Mouse (Mus musculus) E14TG2a.4 (cell line): ENCODE data around the gene Dpf2.

Source experiments
- H3K27me3 ChIP-seq: 2 replicates; pipeline ENCODE4 v1.6.1; 2014; ENCODE audit warnings: low read length, control low read depth; ENCODE audit not compliant: insufficient read depth
- H3K36me3 ChIP-seq: 2 replicates; pipeline ENCODE4 v1.6.1; 2014; ENCODE audit warnings: low read length, control low read depth; ENCODE audit not compliant: insufficient read depth
- H3K4me1 ChIP-seq: replicated peaks from 2 replicates; pipeline ENCODE4 v1.6.1; 2014; ENCODE audit warnings: low read depth, low read length, control low read depth
- H3K4me3 ChIP-seq: replicated peaks from 2 replicates; pipeline ENCODE4 v1.5.1; 2014; ENCODE audit warnings: mild to moderate bottlenecking, low read length
- H3K9me3 ChIP-seq: 2 replicates; pipeline ENCODE4 v1.6.1; 2014; ENCODE audit warnings: low read length, control low read depth
- CTCF ChIP-seq: conservative IDR thresholded peaks from 2 replicates; pipeline ENCODE4 v1.5.1; 2014; ENCODE audit warnings: low read length
- NANOG ChIP-seq: IDR thresholded peaks from 2 replicates; pipeline ENCODE4 v1.6.1; 2014; ENCODE audit warnings: borderline replicate concordance, low read length, mixed read lengths
- POU5F1 ChIP-seq: IDR thresholded peaks from 2 replicates; pipeline ENCODE4 v1.6.1; 2014; ENCODE audit warnings: low read length, borderline replicate concordance

Dpf2 gene

GRCm38 (mm10) chr19:5952071-5952691 lies 39.4 kb upstream of the Dpf2 start:
- peaks cover 100% of the 10 kb centered on the region for H3K36me3 ChIP-seq
- TF ChIP-seq NANOG (no peak), POU5F1 (no peak), CTCF (no peak)
- peaks cover 61% of the 10 kb centered on the region for H3K4me1 ChIP-seq
- H3K27me3 ChIP-seq = no peaks in the 10 kb centered on the region
- no peak overlapping the region for H3K4me3 ChIP-seq
- H3K9me3 ChIP-seq = no peaks in the 10 kb centered on the region

- Histone ChIP-seq H3K4me1 (peaks cover 58% of the 10 kb centered on the region), H3K27me3 (no peaks in the 10 kb centered on the region), H3K4me3 (no peak overlapping the region), H3K9me3 (no peaks in the 10 kb centered on the region), H3K36me3 (peaks cover 99% of the 10 kb centered on the region)
- no peak for TF ChIP-seq NANOG
- no peak for TF ChIP-seq CTCF
- no peak for TF ChIP-seq POU5F1
These were observed 38.8 kb upstream of the Dpf2 start for GRCm38 (mm10) chr19:5951631-5952030.

GRCm38 (mm10) chr19:5950218-5950617 lies 37.4 kb upstream of the Dpf2 start:
- TF ChIP-seq CTCF = no peak
- TF ChIP-seq NANOG = no peak
- TF ChIP-seq POU5F1 = no peak
- H3K36me3 ChIP-seq = peaks cover 99% of the 10 kb centered on the region
- peaks cover 60% of the 10 kb centered on the region for H3K4me1 ChIP-seq
- H3K4me3 ChIP-seq = no peak overlapping the region
- H3K27me3 ChIP-seq = no peaks in the 10 kb centered on the region
- no peaks in the 10 kb centered on the region for H3K9me3 ChIP-seq

- no peak overlapping the region for H3K4me3 ChIP-seq
- no peaks in the 10 kb centered on the region for H3K27me3 ChIP-seq
- peaks cover 39% of the 10 kb centered on the region for H3K4me1 ChIP-seq
- peaks cover 99% of the 10 kb centered on the region for H3K36me3 ChIP-seq
- no peak for TF ChIP-seq CTCF
- no peak for TF ChIP-seq POU5F1
- no peak for TF ChIP-seq NANOG
- H3K9me3 ChIP-seq = no peaks in the 10 kb centered on the region
These were observed 33.1 kb upstream of the Dpf2 start for GRCm38 (mm10) chr19:5945891-5946290.

- Histone ChIP-seq H3K36me3 (peaks cover 99% of the 10 kb centered on the region), H3K9me3 (no peaks in the 10 kb centered on the region), H3K4me1 (peaks cover 42% of the 10 kb centered on the region), H3K27me3 (no peaks in the 10 kb centered on the region), H3K4me3 (no peak overlapping the region)
- no peak for TF ChIP-seq CTCF
- TF ChIP-seq NANOG = no peak
These were observed 32.2 kb upstream of the Dpf2 start for GRCm38 (mm10) chr19:5945027-5945426.

GRCm38 (mm10) chr19:5944145-5944544 lies 31.3 kb upstream of the Dpf2 start:
- H3K36me3 ChIP-seq = peaks cover 99% of the 10 kb centered on the region
- TF ChIP-seq NANOG = no peak
- TF ChIP-seq CTCF = no peak
- TF ChIP-seq POU5F1 = no peak
- H3K9me3 ChIP-seq = no peaks in the 10 kb centered on the region
- peaks cover 51% of the 10 kb centered on the region for H3K4me1 ChIP-seq
- H3K4me3 ChIP-seq = no peak overlapping the region
- no peaks in the 10 kb centered on the region for H3K27me3 ChIP-seq

- Histone ChIP-seq H3K36me3 (peaks cover 97% of the 10 kb centered on the region), H3K4me1 (peaks cover 56% of the 10 kb centered on the region), H3K27me3 (no peaks in the 10 kb centered on the region), H3K9me3 (no peaks in the 10 kb centered on the region), H3K4me3 (no peak overlapping the region)
- TF ChIP-seq POU5F1 = no peak
- TF ChIP-seq NANOG = no peak
- no peak for TF ChIP-seq CTCF
These were observed 30.6 kb upstream of the Dpf2 start for GRCm38 (mm10) chr19:5943404-5943803.

GRCm38 (mm10) chr19:5942581-5942980 lies 29.8 kb upstream of the Dpf2 start:
- no peak overlapping the region for H3K4me3 ChIP-seq
- H3K9me3 ChIP-seq = no peaks in the 10 kb centered on the region
- H3K27me3 ChIP-seq = no peaks in the 10 kb centered on the region
- H3K4me1 ChIP-seq = peaks cover 64% of the 10 kb centered on the region
- TF ChIP-seq NANOG = no peak
- no peak for TF ChIP-seq POU5F1
- no peak for TF ChIP-seq CTCF
- peaks cover 91% of the 10 kb centered on the region for H3K36me3 ChIP-seq

GRCm38 (mm10) chr19:5940656-5941055 lies 27.8 kb upstream of the Dpf2 start:
- H3K9me3 ChIP-seq = no peaks in the 10 kb centered on the region
- H3K36me3 ChIP-seq = peaks cover 72% of the 10 kb centered on the region
- peaks cover 1% of the 10 kb centered on the region; the same call in 1 of the 2 replicates for H3K27me3 ChIP-seq
- no peak overlapping the region for H3K4me3 ChIP-seq
- peaks cover 63% of the 10 kb centered on the region for H3K4me1 ChIP-seq
- no peak for TF ChIP-seq NANOG
- TF ChIP-seq POU5F1 = no peak
- TF ChIP-seq CTCF = no peak

GRCm38 (mm10) chr19:5940173-5940572 lies 27.4 kb upstream of the Dpf2 start:
- Histone ChIP-seq H3K27me3 (peaks cover 6% of the 10 kb centered on the region; the same call in 1 of the 2 replicates), H3K4me3 (0 out of 2 replicates have a peak overlapping the region, but pooled peaks have one; percentile 4), H3K9me3 (no peaks in the 10 kb centered on the region), H3K4me1 (peaks cover 63% of the 10 kb centered on the region), H3K36me3 (peaks cover 67% of the 10 kb centered on the region)
- no peak for TF ChIP-seq CTCF
- TF ChIP-seq POU5F1 = no peak
- TF ChIP-seq NANOG = no peak
